ENCODE assay signal across 9 mouse cellular contexts in genomic region chr7:18958384-18958766, GRCm38 (mm10). TPM values are rescaled to one million over a fixed set of nuclear protein-coding genes. Genes with fewer than 3 reads are reported as not detected.
DNase-seq lines count a peak whose midpoint lies in the region; ATAC-seq and TF ChIP-seq lines count a peak whose summit lies in the region.
"Had no signal": no experiment of that assay in that cellular context is flagged by ENCODE, and none has a peak within 500 bp of the region (broad histone marks: within the 10 kb centered on the region; RNA-seq: fewer than 3 reads in every experiment).

No protein-coding gene starts in this region.

- H3K27me3 ChIP-seq in cerebellum, adult 2 months (ENCODE audit: control insufficient read depth, insufficient read depth, low read length), result no peaks in the 10 kb centered on the region
- peaks cover 58% of the 10 kb centered on the region for H3K27me3 ChIP-seq in intestine, postnatal 0 days (replicated peaks; ENCODE audit: control insufficient read depth, insufficient read depth, low read length)

- no peaks in the 10 kb centered on the region; the same call in 1 of the 2 replicates for H3K36me3 ChIP-seq in intestine, postnatal 0 days (ENCODE audit: control insufficient read depth, insufficient read depth)

- 3% methylated on average over 21 of the region's 21 CpGs for WGBS in cerebellum, adult 2 months
- WGBS in intestine, postnatal 0 days, result 5% methylated on average over 10 of the region's 21 CpGs
- WGBS in olfactory bulb, adult 2 months, result 32% methylated on average over 21 of the region's 21 CpGs

- H3K4me3 ChIP-seq in cerebellum, adult 2 months (replicated peaks; ENCODE audit: insufficient read depth, low read depth, low read length), result peak overlapping the region; percentile 60
- H3K4me3 ChIP-seq in intestine, postnatal 0 days (ENCODE audit: low read depth, low read length), result peak overlapping the region; percentile 64
- H3K4me3 ChIP-seq in olfactory bulb, adult 2 months (ENCODE audit: insufficient read depth, low read depth, low read length), result peak overlapping the region; percentile 40

- H3K4me1 ChIP-seq in cerebellum, adult 2 months (ENCODE audit: control insufficient read depth, insufficient read depth, low read length), result peaks cover 8% of the 10 kb centered on the region
- no peaks in the 10 kb centered on the region for H3K4me1 ChIP-seq in intestine, postnatal 0 days (replicated peaks; ENCODE audit: control insufficient read depth, insufficient read depth, low read length)
- H3K4me1 ChIP-seq in olfactory bulb, adult 2 months (ENCODE audit: control insufficient read depth, insufficient read depth, low read length), result peaks cover 43% of the 10 kb centered on the region

- H3K4me2 ChIP-seq in intestine, postnatal 0 days (replicated peaks; ENCODE audit: low read depth), result peak overlapping the region; percentile 99

- H3K27ac ChIP-seq in cerebellum, adult 2 months (ENCODE audit: insufficient read depth, low read length), result peak overlapping the region; percentile 47
- no peak overlapping the region for H3K27ac ChIP-seq in intestine, postnatal 0 days (ENCODE audit: low read depth, low read length)
- no peak overlapping the region for H3K27ac ChIP-seq in olfactory bulb, adult 2 months (ENCODE audit: insufficient read depth, low read depth, low read length)

- TF ChIP-seq CTCF in cerebellum, adult 2 months (IDR thresholded peaks at IDR 0.05; ENCODE audit: borderline replicate concordance, insufficient read depth, low read depth, low read length), result no peak
- no peak for TF ChIP-seq CTCF in intestine, postnatal 0 days (IDR thresholded peaks at IDR 0.05; ENCODE audit: low read depth)
- no peak for TF ChIP-seq CTCF in olfactory bulb, adult 2 months (IDR thresholded peaks at IDR 0.05; ENCODE audit: insufficient read depth, low read depth, low read length)

- peak in 1 of 2 experiments; percentile 51 for DNase-seq in cerebellum, adult 2 months
- no peak for DNase-seq in cerebellum, postnatal 25 days
- DNase-seq in ovary, adult 18-20 months (ENCODE audit: low spot score), result peak; percentile 4
- no peak for DNase-seq in ovary, postnatal 10 days (ENCODE audit: low spot score)
- no peak for DNase-seq in adipocyte (ENCODE audit: low spot score)
- no peak for DNase-seq in thymus, postnatal 36 days

- ATAC-seq in intestine, postnatal 0 days, result no peak

- H3K9ac ChIP-seq in intestine, postnatal 0 days (ENCODE audit: low read depth, low read length), result peak overlapping the region; percentile 46

- no peak for TF ChIP-seq POLR2A in cerebellum, adult 2 months (IDR thresholded peaks at IDR 0.05; ENCODE audit: borderline replicate concordance, insufficient read depth, low read length)
- no peak for TF ChIP-seq POLR2A in olfactory bulb, adult 2 months (IDR thresholded peaks at IDR 0.05; ENCODE audit: insufficient read depth, low read depth, low read length)

- no peaks in the 10 kb centered on the region for H3K9me3 ChIP-seq in intestine, postnatal 0 days (ENCODE audit: control insufficient read depth)

RNA-seq across cellular contexts. Expression of gene Nanos2, which starts 28.8 kb away (rescaled TPM):
- 2.0 and 2.7 TPM in 2 replicates for polyA plus RNA-seq in cerebellum, adult 2 months (2012; rRNA removed)
- not detected in 2 replicates for polyA plus RNA-seq in intestine, postnatal 0 days (2015; fragmentation: Nextera tagmentation; extraction: Ambion mirVana)
- polyA plus RNA-seq in olfactory bulb, adult 2 months (2012; ENCODE audit: insufficient read depth, insufficient read length, low replicate concordance, missing spikeins), result not detected in 2 replicates
- polyA plus RNA-seq: gonadal fat pad, adult 2 months had no signal

RNA-seq across cellular contexts. Expression of gene Mypop, which starts 32.7 kb away (rescaled TPM):
- 52.6 and 55.3 TPM in 2 replicates for polyA plus RNA-seq in cerebellum, adult 2 months (2012; rRNA removed)
- polyA plus RNA-seq in intestine, postnatal 0 days (2015; fragmentation: Nextera tagmentation; extraction: Ambion mirVana), result 1.1 and 1.2 TPM in 2 replicates
- not detected in 2 replicates for polyA plus RNA-seq in olfactory bulb, adult 2 months (2012; ENCODE audit: insufficient read depth, insufficient read length, low replicate concordance, missing spikeins)

RNA-seq across cellular contexts. Expression of gene Nova2, which starts 32.7 kb away (rescaled TPM):
- polyA plus RNA-seq in cerebellum, adult 2 months (2012; rRNA removed), result 12.8 and 14.5 TPM in 2 replicates
- 0.18 and 0.24 TPM in 2 replicates for polyA plus RNA-seq in intestine, postnatal 0 days (2015; fragmentation: Nextera tagmentation; extraction: Ambion mirVana)
- polyA plus RNA-seq in olfactory bulb, adult 2 months (2012; ENCODE audit: insufficient read depth, insufficient read length, low replicate concordance, missing spikeins), result not detected in 2 replicates

RNA-seq across cellular contexts. Expression of gene Irf2bp1, which starts 45.5 kb away (rescaled TPM):
- polyA plus RNA-seq in cerebellum, adult 2 months (2012; rRNA removed), result 37.7 and 41.5 TPM in 2 replicates
- 11.4 and 11.9 TPM in 2 replicates for polyA plus RNA-seq in intestine, postnatal 0 days (2015; fragmentation: Nextera tagmentation; extraction: Ambion mirVana)
- polyA plus RNA-seq in olfactory bulb, adult 2 months (2012; ENCODE audit: insufficient read depth, insufficient read length, low replicate concordance, missing spikeins), result not detected in 2 replicates

RNA-seq across cellular contexts. Expression of gene Ccdc61, which starts 48.2 kb away (rescaled TPM):
- 16.3 and 17.6 TPM in 2 replicates for polyA plus RNA-seq in cerebellum, adult 2 months (2012; rRNA removed)
- 13.5 and 15.1 TPM in 2 replicates for polyA plus RNA-seq in intestine, postnatal 0 days (2015; fragmentation: Nextera tagmentation; extraction: Ambion mirVana)
- polyA plus RNA-seq in olfactory bulb, adult 2 months (2012; ENCODE audit: insufficient read depth, insufficient read length, low replicate concordance, missing spikeins), result not detected in 2 replicates
